Mouse (Mus musculus) neutrophil, adult 5-6 weeks (primary cell): ENCODE results near the gene Rimbp2. TPM values are rescaled to one million over a fixed set of nuclear protein-coding genes. Genes with fewer than 3 reads are reported as not detected.
"Not testable (repeated sequence)": the region's sequence is repeated elsewhere in the genome, so short reads cannot be mapped to it uniquely, and the experiment has no call there.

ENCODE experiments used
- ATAC-seq: fragments of 151-379, 151-347 bp; 2 replicates; pipeline ENCODE4 v1.8.0; 2017; ENCODE audit warnings: mild to moderate bottlenecking, moderate TSS enrichment; ENCODE audit not compliant: insufficient number of reproducible peaks, poor library complexity, low FRiP score, severe bottlenecking; ENCODE audit errors: extremely low read depth
- total RNA-seq: library from RNA; stranded (forward); fragments of 200-1000 nt; gene quantifications from 2 replicates; pipeline ENCODE4 v1.2.3, GENCODE M21; 2017

The Rimbp2 gene
- total RNA-seq, 1 experiment from 2014 or later = not detected

GRCm38 (mm10) chr5:128806296-128806998 is 146.8 kb downstream of the Rimbp2 start:
- ATAC-seq = no peak

- ATAC-seq = no peak
Observed at GRCm38 (mm10) chr5:128805092-128805491, 148.2 kb downstream of the Rimbp2 start.

- ATAC-seq = no peak
Observed at GRCm38 (mm10) chr5:128800592-128800991, 152.7 kb downstream of the Rimbp2 start.

GRCm38 (mm10) chr5:128781621-128782020 is 171.7 kb downstream of the Rimbp2 start:
- no peak for ATAC-seq

GRCm38 (mm10) chr5:128776386-128776785 is 176.9 kb downstream of the Rimbp2 start:
- ATAC-seq = no peak

GRCm38 (mm10) chr5:128769026-128769631 is 184.2 kb downstream of the Rimbp2 start:
- no peak for ATAC-seq

GRCm38 (mm10) chr5:128761118-128761517 is 192.2 kb downstream of the Rimbp2 start:
- ATAC-seq = no peak

GRCm38 (mm10) chr5:128746261-128746660 is 207.0 kb downstream of the Rimbp2 start:
- ATAC-seq = no peak

- ATAC-seq = no peak
Observed at GRCm38 (mm10) chr5:128745206-128745605, 208.1 kb downstream of the Rimbp2 start.

GRCm38 (mm10) chr5:128744351-128744750 is 208.9 kb downstream of the Rimbp2 start:
- no peak for ATAC-seq

GRCm38 (mm10) chr5:128739838-128740171 is 213.5 kb downstream of the Rimbp2 start:
- ATAC-seq = no peak

GRCm38 (mm10) chr5:128739168-128739837 is 214.0 kb downstream of the Rimbp2 start:
- no peak for ATAC-seq

- no peak for ATAC-seq
Observed at GRCm38 (mm10) chr5:128735921-128736320, 217.4 kb downstream of the Rimbp2 start.

- no peak for ATAC-seq
Observed at GRCm38 (mm10) chr5:128733955-128734354, 219.3 kb downstream of the Rimbp2 start.

- ATAC-seq = no peak
Observed at GRCm38 (mm10) chr5:128732416-128733014, 220.8 kb downstream of the Rimbp2 start.

- ATAC-seq = no peak
Observed at GRCm38 (mm10) chr5:128730634-128731033, 222.7 kb downstream of the Rimbp2 start.

- no peak for ATAC-seq
Observed at GRCm38 (mm10) chr5:128729341-128729740, 223.9 kb downstream of the Rimbp2 start.

GRCm38 (mm10) chr5:128720461-128720860 is 232.8 kb downstream of the Rimbp2 start:
- not testable (repeated sequence) for ATAC-seq

- ATAC-seq = no peak
Observed at GRCm38 (mm10) chr5:128715171-128715570, 238.1 kb downstream of the Rimbp2 start.

GRCm38 (mm10) chr5:128711847-128712246 is 241.4 kb downstream of the Rimbp2 start:
- no peak for ATAC-seq
